Mouse (Mus musculus) forebrain, embryonic 15.5 days (tissue): ENCODE results near the gene Zkscan5. TPM values are rescaled to one million over a fixed set of nuclear protein-coding genes. Genes with fewer than 3 reads are reported as not detected.

Experiments
- polyA plus RNA-seq: library from polyadenylated mRNA; unstranded; fragments of >200 nt; fragmentation: Nextera tagmentation; extraction: Ambion mirVana; gene quantifications from 2 replicates; pipeline ENCODE4 v1.2.1, GENCODE M21; 2015

Gene Zkscan5
- polyA plus RNA-seq, 1 experiment from 2014 or later = 19.7 TPM

Other genes with a start within 250 kb of the Zkscan5 start
- 28.4 and 29.7 TPM in 2 replicates for gene Smurf1, start 238.7 kb upstream of the Zkscan5 start, polyA plus RNA-seq
- gene Gm4871, start 171.8 kb upstream of the Zkscan5 start, polyA plus RNA-seq = not detected in 2 replicates
- gene 1700018F24Rik, start 161.6 kb upstream of the Zkscan5 start, polyA plus RNA-seq = not detected in 2 replicates
- 246 and 258 TPM in 2 replicates for gene Arpc1a, start 120.7 kb upstream of the Zkscan5 start, polyA plus RNA-seq
- gene Kpna7, start 120.5 kb upstream of the Zkscan5 start, polyA plus RNA-seq = not detected in 2 replicates
- 57.0 and 60.4 TPM in 2 replicates for gene Arpc1b, start 90.3 kb upstream of the Zkscan5 start, polyA plus RNA-seq
- 110 and 114 TPM in 2 replicates for gene Pdap1, start 64.3 kb upstream of the Zkscan5 start, polyA plus RNA-seq
- gene Bud31, start 64.2 kb upstream of the Zkscan5 start, polyA plus RNA-seq = 203 and 216 TPM in 2 replicates
- 23.3 and 25.1 TPM in 2 replicates for gene Ptcd1, start 37.5 kb upstream of the Zkscan5 start, polyA plus RNA-seq
- 54.6 and 56.6 TPM in 2 replicates for gene Cpsf4, start 37.3 kb upstream of the Zkscan5 start, polyA plus RNA-seq
- 603 and 647 TPM in 2 replicates for gene Atp5j2, start 12.5 kb upstream of the Zkscan5 start, polyA plus RNA-seq
- gene Zkscan14, start 2.7 kb upstream of the Zkscan5 start, polyA plus RNA-seq = 15.5 and 17.0 TPM in 2 replicates
- 36.8 and 38.8 TPM in 2 replicates for gene Zfp655, start 27.2 kb downstream of the Zkscan5 start, polyA plus RNA-seq
- 0.76 and 1.0 TPM in 2 replicates for gene Zscan25, start 75.9 kb downstream of the Zkscan5 start, polyA plus RNA-seq
- not detected in 2 replicates for gene Cyp3a57, start 140.7 kb downstream of the Zkscan5 start, polyA plus RNA-seq